Mouse (Mus musculus): ENCODE results near the gene Dscaml1.

DNA sequence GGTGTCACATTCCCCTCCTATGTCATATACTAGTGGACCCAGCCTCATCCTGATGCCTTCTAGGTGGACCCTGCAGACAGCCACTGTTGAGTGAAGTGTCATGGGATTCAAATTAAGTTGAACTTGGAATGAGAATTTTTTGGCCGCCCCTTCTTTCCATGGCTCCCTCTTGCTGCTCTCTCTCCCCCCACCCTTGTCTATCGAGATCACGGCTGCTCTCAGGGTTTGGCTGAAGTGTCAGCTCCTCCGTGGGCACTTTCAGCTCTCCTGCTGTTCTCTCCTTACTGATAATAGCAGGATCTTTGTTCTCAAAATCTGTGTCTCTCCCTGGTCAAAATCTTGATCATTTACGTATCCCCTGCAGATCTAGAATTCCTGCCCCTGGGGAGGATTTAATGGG is 43.6 kb upstream of the Dscaml1 start:
- TF ChIP-seq EP300 (IDR thresholded peaks at IDR 0.05; ENCODE audit: low read depth) = no peak
- no peak for TF ChIP-seq CTCF (IDR thresholded peaks at IDR 0.05; ENCODE audit: low read depth)
